Mouse (Mus musculus): ENCODE results near the gene Tmco1.

Tmco1 gene

GRCm38 (mm10) chr1:167369905-167370304 is 61.7 kb downstream of the Tmco1 start:
- peak; percentile 87 to 93 for DNase-seq (ENCODE audit: low spot score in 2 of 2)

GRCm38 (mm10) chr1:167372739-167373138 is 64.6 kb downstream of the Tmco1 start:
- DNase-seq (ENCODE audit: low spot score in 2 of 2) = no peak

- no peak for DNase-seq (ENCODE audit: low spot score in 2 of 2)
Observed at GRCm38 (mm10) chr1:167374003-167374784, 66.0 kb downstream of the Tmco1 start.

GRCm38 (mm10) chr1:167374942-167375341 is 66.8 kb downstream of the Tmco1 start:
- no peak for DNase-seq (ENCODE audit: low spot score in 2 of 2)

GRCm38 (mm10) chr1:167378019-167378418 is 69.8 kb downstream of the Tmco1 start:
- no peak for DNase-seq (ENCODE audit: low spot score in 2 of 2)

- DNase-seq (ENCODE audit: low spot score in 2 of 2) = no peak
Observed at GRCm38 (mm10) chr1:167379751-167380150, 71.6 kb downstream of the Tmco1 start.

- DNase-seq (ENCODE audit: low spot score in 2 of 2) = no peak
Observed at GRCm38 (mm10) chr1:167380223-167380622, 72.0 kb downstream of the Tmco1 start.

GRCm38 (mm10) chr1:167381050-167382015 is 73.2 kb downstream of the Tmco1 start:
- DNase-seq (ENCODE audit: low spot score in 2 of 2) = no peak

- no peak for DNase-seq (ENCODE audit: low spot score in 2 of 2)
Observed at GRCm38 (mm10) chr1:167382316-167382715, 74.1 kb downstream of the Tmco1 start.

GRCm38 (mm10) chr1:167382763-167383162 is 74.6 kb downstream of the Tmco1 start:
- DNase-seq (ENCODE audit: low spot score in 2 of 2) = no peak

GRCm38 (mm10) chr1:167383178-167383577 is 75.0 kb downstream of the Tmco1 start:
- no peak for DNase-seq (ENCODE audit: low spot score in 2 of 2)

Measured in right cerebral cortex, adult 2 months (tissue).